Mouse (Mus musculus) kidney, adult 2 months (tissue): Measurements from ENCODE around the gene Krt82. TPM values are rescaled to one million over a fixed set of nuclear protein-coding genes. Genes with fewer than 3 reads are reported as not detected.

Experiments
- DNase-seq: peaks from one replicate; pipeline ENCODE4 v3.0.0; 2021
- H3K27ac ChIP-seq: fragments of 200-500 bp; 2 replicates; pipeline ENCODE4 v1.5.1; 2012; ENCODE audit warnings: low read depth, low read length, control low read depth, inconsistent platforms; ENCODE audit not compliant: insufficient read depth
- H3K27me3 ChIP-seq: fragments of 200-500 bp; replicated peaks from 2 replicates; pipeline ENCODE4 v1.6.1; 2012; ENCODE audit warnings: mild to moderate bottlenecking, moderate library complexity, low read length, inconsistent platforms; ENCODE audit not compliant: control insufficient read depth, insufficient read depth
- H3K36me3 ChIP-seq: fragments of 200-500 bp; 2 replicates; pipeline ENCODE4 v1.6.1; 2012; ENCODE audit warnings: mild to moderate bottlenecking, moderate library complexity, low read length, inconsistent platforms; ENCODE audit not compliant: control insufficient read depth, insufficient read depth
- H3K4me1 ChIP-seq: fragments of 200-500 bp; 2 replicates; pipeline ENCODE4 v1.6.1; 2011; ENCODE audit warnings: low read length; ENCODE audit not compliant: control insufficient read depth, insufficient read depth
- H3K4me3 ChIP-seq: fragments of 200-500 bp; 2 replicates; pipeline ENCODE4 v1.5.1; 2011; ENCODE audit warnings: mild to moderate bottlenecking, low read depth, low read length, control low read depth; ENCODE audit not compliant: insufficient read depth
- CTCF ChIP-seq: fragments of 200-500 bp; conservative IDR thresholded peaks from 2 replicates; pipeline ENCODE4 v1.5.1; 2011; ENCODE audit warnings: low read depth, mild to moderate bottlenecking, control low read depth, low read length, moderate library complexity, mixed read lengths; ENCODE audit not compliant: insufficient read depth, insufficient read length
- POLR2A ChIP-seq: fragments of 200-500 bp; IDR thresholded peaks from one replicate; pipeline ENCODE4 v1.6.1; 2011; ENCODE audit warnings: low read depth, low read length, control low read depth
- WGBS: fragments of 180-500 bp; shearing (Covaris S2); methylation state at CpG from one replicate; pipeline ENCODE4 v1.1.7; 2018; 5-methylcytosine and 5-hydroxymethylcytosine counted together
- polyA plus RNA-seq: library from polyadenylated mRNA; depleted of rRNA; stranded (reverse); fragments of >200 nt; gene quantifications from 2 replicates; pipeline ENCODE4 v1.2.3, GENCODE M21; 2012; rRNA removed

Gene Krt82
- polyA plus RNA-seq: not detected in 2 replicates

GRCm38 (mm10) chr15:101550567-101550966 lies at the start of gene Krt82:
Gene Krt82 (minus strand): TSS chr15:101550667.
- Histone ChIP-seq H3K4me3 (no peak within 1 kb of the TSS), H3K4me1 (no peaks in the 10 kb centered on the region), H3K27ac (no peak within 1 kb of the TSS), H3K36me3 (no peaks in the 10 kb centered on the region), H3K27me3 (no peaks in the 10 kb centered on the region)
- DNase-seq: no peak
- TF ChIP-seq POLR2A: no peak
- no peak for TF ChIP-seq CTCF
- 51% methylated on average over 7 of the region's 7 CpGs for WGBS

GRCm38 (mm10) chr15:101599123-101599522 lies 48.7 kb upstream of the Krt82 start:
- TF ChIP-seq POLR2A (no peak), CTCF (no peak)
- 32% methylated on average over 6 of the region's 6 CpGs for WGBS

GRCm38 (mm10) chr15:101588216-101588615 lies 37.7 kb upstream of the Krt82 start:
- Histone ChIP-seq H3K27ac (no peak overlapping the region), H3K4me1 (no peaks in the 10 kb centered on the region), H3K27me3 (no peaks in the 10 kb centered on the region), H3K36me3 (no peaks in the 10 kb centered on the region), H3K4me3 (no peak overlapping the region)
- DNase-seq: no peak
- 77% methylated on average over 10 of the region's 10 CpGs for WGBS
- TF ChIP-seq POLR2A: no peak
- TF ChIP-seq CTCF: no peak; the same call in 1 of the 2 replicates

More at GRCm38 (mm10) chr15:101599123-101599522, 48.7 kb upstream of the Krt82 start:
- no peaks in the 10 kb centered on the region for H3K36me3 ChIP-seq
- no peak overlapping the region for H3K4me3 ChIP-seq
- H3K27ac ChIP-seq: no peak overlapping the region
- DNase-seq: no peak
- H3K4me1 ChIP-seq: no peaks in the 10 kb centered on the region
- H3K27me3 ChIP-seq: no peaks in the 10 kb centered on the region

GRCm38 (mm10) chr15:101584456-101584855 lies 34.0 kb upstream of the Krt82 start:
- Histone ChIP-seq H3K27me3 (no peaks in the 10 kb centered on the region), H3K4me3 (no peak overlapping the region), H3K36me3 (no peaks in the 10 kb centered on the region), H3K27ac (no peak overlapping the region), H3K4me1 (no peaks in the 10 kb centered on the region)
- 10% methylated on average over 2 of the region's 2 CpGs for WGBS
- no peak for DNase-seq
- no peak for TF ChIP-seq POLR2A
- TF ChIP-seq CTCF: no peak

GRCm38 (mm10) chr15:101583211-101583965 lies 32.9 kb upstream of the Krt82 start:
- TF ChIP-seq CTCF (no peak), POLR2A (no peak)
- H3K27me3 ChIP-seq: no peaks in the 10 kb centered on the region
- H3K4me3 ChIP-seq: no peak overlapping the region
- H3K27ac ChIP-seq: no peak overlapping the region
- 82% methylated on average over 8 of the region's 8 CpGs for WGBS
- DNase-seq: no peak
- H3K36me3 ChIP-seq: no peaks in the 10 kb centered on the region
- no peaks in the 10 kb centered on the region for H3K4me1 ChIP-seq

- no peaks in the 10 kb centered on the region for H3K27me3 ChIP-seq
- DNase-seq: no peak
- no peaks in the 10 kb centered on the region for H3K36me3 ChIP-seq
- TF ChIP-seq CTCF (no peak), POLR2A (no peak)
- H3K4me3 ChIP-seq: no peak overlapping the region
- H3K27ac ChIP-seq: no peak overlapping the region
- 68% methylated on average over 3 of the region's 3 CpGs for WGBS
- no peaks in the 10 kb centered on the region for H3K4me1 ChIP-seq
Observed at GRCm38 (mm10) chr15:101581701-101582100, 31.2 kb upstream of the Krt82 start.

GRCm38 (mm10) chr15:101575506-101575905 lies 25.0 kb upstream of the Krt82 start:
- Histone ChIP-seq H3K4me3 (no peak overlapping the region), H3K27ac (no peak overlapping the region), H3K4me1 (no peaks in the 10 kb centered on the region), H3K27me3 (no peaks in the 10 kb centered on the region), H3K36me3 (no peaks in the 10 kb centered on the region)
- no peak for DNase-seq
- no peak for TF ChIP-seq CTCF
- no peak for TF ChIP-seq POLR2A
- 74% methylated on average over 5 of the region's 5 CpGs for WGBS
